Mouse (Mus musculus) lung, embryonic 15.5 days (tissue): ENCODE results near the gene Olfr1369-ps1. TPM values are rescaled to one million over a fixed set of nuclear protein-coding genes. Genes with fewer than 3 reads are reported as not detected.
A peak's percentile ranks its signal among the peaks of the same experiment; 100 is the strongest.
"Not testable (repeated sequence)": the region's sequence is repeated elsewhere in the genome, so short reads cannot be mapped to it uniquely, and the experiment has no call there.

Experiments
- ATAC-seq: fragments of 200-750 bp; cut with Nextera tagmentation; 2 replicates; pipeline ENCODE4 v1.8.0; 2017; ENCODE audit warnings: moderate number of reproducible peaks, borderline replicate concordance; ENCODE audit not compliant: low FRiP score, low TSS enrichment; ENCODE audit errors: extremely low read depth
- H3K27ac ChIP-seq: fragments of 300-500 bp; sonication (generic); 2 replicates; pipeline ENCODE4 v1.5.1; 2015; ENCODE audit warnings: moderate library complexity, mild to moderate bottlenecking, inconsistent platforms
- H3K27me3 ChIP-seq: fragments of 300-500 bp; sonication (generic); 2 replicates; pipeline ENCODE4 v1.6.1; 2015; ENCODE audit warnings: inconsistent platforms
- H3K36me3 ChIP-seq: fragments of 300-500 bp; sonication (generic); 2 replicates; pipeline ENCODE4 v1.6.1; 2015; ENCODE audit warnings: inconsistent platforms
- H3K4me1 ChIP-seq: fragments of 300-500 bp; sonication (generic); 2 replicates; pipeline ENCODE4 v1.6.1; 2015; ENCODE audit warnings: inconsistent platforms
- H3K4me2 ChIP-seq: fragments of 300-500 bp; sonication (generic); 2 replicates; pipeline ENCODE4 v1.6.1; 2015; ENCODE audit warnings: inconsistent platforms, mild to moderate bottlenecking, moderate library complexity
- H3K4me3 ChIP-seq: fragments of 300-500 bp; sonication (generic); 2 replicates; pipeline ENCODE4 v1.5.1; 2015; ENCODE audit warnings: mild to moderate bottlenecking, inconsistent platforms
- H3K9ac ChIP-seq: fragments of 300-500 bp; sonication (generic); 2 replicates; pipeline ENCODE4 v1.6.1; 2015; ENCODE audit warnings: inconsistent platforms
- H3K9me3 ChIP-seq: fragments of 300-500 bp; sonication (generic); 2 replicates; pipeline ENCODE4 v1.6.1; 2016; ENCODE audit warnings: inconsistent platforms
- WGBS: fragments of 180-500 bp; shearing (Covaris S2); methylation state at CpG from one replicate; pipeline ENCODE4 v1.1.7; 2015; 5-methylcytosine and 5-hydroxymethylcytosine counted together
- polyA plus RNA-seq: library from polyadenylated mRNA; unstranded; fragments of >200 nt; fragmentation: Nextera tagmentation; extraction: Ambion mirVana; gene quantifications from 2 replicates; pipeline ENCODE4 v1.2.1, GENCODE M21; 2015

The Olfr1369-ps1 gene
- 0.08 TPM in 1 of 2 replicates, not detected in the other for polyA plus RNA-seq

GRCm38 (mm10) chr13:21111183-21111582 lies at the start of gene Olfr1369-ps1:
TSS of gene Olfr1369-ps1 (plus strand) at chr13:21111483.
- ATAC-seq, H3K4me1 ChIP-seq, H3K4me3 ChIP-seq, H3K4me2 ChIP-seq, H3K36me3 ChIP-seq, H3K27ac ChIP-seq, H3K27me3 ChIP-seq, H3K9me3 ChIP-seq, H3K9ac ChIP-seq: not testable (repeated sequence)
- 69% methylated on average over 3 of the region's 3 CpGs for WGBS

- Histone ChIP-seq H3K4me3 (no peak overlapping the region), H3K27ac (no peak overlapping the region), H3K4me1 (no peaks in the 10 kb centered on the region), H3K9ac (no peak overlapping the region), H3K9me3 (no peaks in the 10 kb centered on the region), H3K4me2 (no peak overlapping the region), H3K27me3 (no peaks in the 10 kb centered on the region), H3K36me3 (no peaks in the 10 kb centered on the region)
- 85% methylated on average over 2 of the region's 2 CpGs for WGBS
- ATAC-seq = no peak
These were observed 45.3 kb upstream of the Olfr1369-ps1 start for GRCm38 (mm10) chr13:21066021-21066420.

DNA sequence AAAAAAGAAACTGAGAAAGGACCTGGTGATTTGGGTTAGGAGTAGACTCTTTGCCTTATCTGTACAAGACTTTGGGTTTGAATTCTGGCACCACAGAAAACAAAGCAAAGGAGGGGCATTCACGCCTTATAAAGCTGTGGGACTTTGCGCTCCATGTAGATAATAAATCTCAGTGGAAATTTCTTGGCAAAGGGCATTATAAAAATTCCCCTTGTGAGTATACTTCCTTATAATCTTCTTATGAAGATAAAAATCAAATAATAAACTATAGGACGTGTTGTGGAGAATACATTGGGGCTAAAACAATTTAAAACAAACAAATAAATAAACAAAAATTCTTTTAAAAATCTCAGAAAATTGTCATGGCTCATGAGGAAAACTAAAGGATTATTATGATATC lies 36.4 kb upstream of the Olfr1369-ps1 start, which contains the start of gene Olfr1370:
Olfr1370 (minus strand) TSS at position 101 of the 400 bp plus-strand sequence.
- H3K9me3 ChIP-seq = no peaks in the 10 kb centered on the region
- H3K36me3 ChIP-seq = no peaks in the 10 kb centered on the region
- H3K27me3 ChIP-seq = no peaks in the 10 kb centered on the region
- WGBS = 64% methylated on average over 3 of the region's 3 CpGs
- H3K27ac ChIP-seq = no peak within 1 kb of the TSS
- no peaks in the 10 kb centered on the region for H3K4me1 ChIP-seq
- no peak for ATAC-seq
- H3K9ac ChIP-seq = no peak within 1 kb of the TSS
- H3K4me2 ChIP-seq = no peak within 1 kb of the TSS
- no peak within 1 kb of the TSS for H3K4me3 ChIP-seq

- no peak overlapping the region for H3K9ac ChIP-seq
- H3K36me3 ChIP-seq = no peaks in the 10 kb centered on the region
- H3K4me1 ChIP-seq = no peaks in the 10 kb centered on the region
- no peak overlapping the region for H3K4me2 ChIP-seq
- ATAC-seq = no peak
- no peaks in the 10 kb centered on the region for H3K27me3 ChIP-seq
- 71% methylated on average over 2 of the region's 2 CpGs for WGBS
- no peak overlapping the region for H3K4me3 ChIP-seq
- no peaks in the 10 kb centered on the region for H3K9me3 ChIP-seq
- no peak overlapping the region for H3K27ac ChIP-seq
These were observed 28.6 kb upstream of the Olfr1369-ps1 start for GRCm38 (mm10) chr13:21082686-21083085.

GRCm38 (mm10) chr13:21109759-21110158 lies 1.5 kb upstream of the Olfr1369-ps1 start:
- H3K4me1 ChIP-seq = no peaks in the 10 kb centered on the region
- no peak overlapping the region for H3K4me2 ChIP-seq
- H3K4me3 ChIP-seq = no peak overlapping the region
- H3K9ac ChIP-seq = no peak overlapping the region
- H3K36me3 ChIP-seq = no peaks in the 10 kb centered on the region
- WGBS = 92% methylated on average over 3 of the region's 3 CpGs
- H3K27ac ChIP-seq = no peak overlapping the region
- H3K9me3 ChIP-seq = no peaks in the 10 kb centered on the region
- ATAC-seq = no peak
- no peaks in the 10 kb centered on the region for H3K27me3 ChIP-seq

GRCm38 (mm10) chr13:21110441-21110840 lies 842 bp upstream of the Olfr1369-ps1 start:
- Histone ChIP-seq H3K27ac (no peak overlapping the region), H3K9ac (no peak overlapping the region), H3K9me3 (no peaks in the 10 kb centered on the region), H3K4me3 (no peak overlapping the region), H3K27me3 (no peaks in the 10 kb centered on the region), H3K4me2 (no peak overlapping the region), H3K4me1 (no peaks in the 10 kb centered on the region), H3K36me3 (no peaks in the 10 kb centered on the region)
- ATAC-seq = no peak
- WGBS = 86% methylated on average over 6 of the region's 6 CpGs

- no peak overlapping the region for H3K4me3 ChIP-seq
- no peaks in the 10 kb centered on the region for H3K4me1 ChIP-seq
- H3K36me3 ChIP-seq = no peaks in the 10 kb centered on the region
- WGBS = 67% methylated on average over 4 of the region's 4 CpGs
- ATAC-seq = no peak
- no peak overlapping the region for H3K4me2 ChIP-seq
- no peaks in the 10 kb centered on the region for H3K9me3 ChIP-seq
- no peak overlapping the region for H3K27ac ChIP-seq
- no peaks in the 10 kb centered on the region for H3K27me3 ChIP-seq
- H3K9ac ChIP-seq = no peak overlapping the region
These were observed 2.8 kb downstream of the Olfr1369-ps1 start for GRCm38 (mm10) chr13:21114121-21114520.

DNA sequence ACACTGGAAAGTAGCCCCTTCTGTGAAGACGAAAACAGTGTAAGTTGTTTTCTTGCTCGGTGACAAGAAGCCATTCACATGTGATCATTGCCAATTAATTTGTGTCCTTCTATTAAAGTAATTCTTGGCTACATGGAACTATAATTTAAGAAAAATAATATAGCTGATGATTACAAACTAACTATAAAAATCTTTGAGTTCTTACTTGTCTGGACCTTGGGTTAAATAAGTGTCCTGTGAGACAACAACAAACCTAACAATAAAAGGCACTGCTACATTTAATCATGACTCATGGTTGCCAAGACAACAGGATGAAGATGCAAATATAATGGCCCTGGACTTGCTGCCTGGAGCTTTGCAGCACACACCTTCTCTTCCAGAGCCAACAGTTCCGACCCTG lies 18.1 kb downstream of the Olfr1369-ps1 start, which contains the start of gene Olfr263:
Olfr263 (plus strand) TSS at position 301 of the 400 bp plus-strand sequence.
- 72% methylated on average over 3 of the region's 3 CpGs for WGBS
- H3K27ac ChIP-seq, H3K27me3 ChIP-seq: not testable (repeated sequence)

GRCm38 (mm10) chr13:21142421-21142820 lies 31.1 kb downstream of the Olfr1369-ps1 start:
- no peak overlapping the region for H3K9ac ChIP-seq
- H3K27me3 ChIP-seq = no peaks in the 10 kb centered on the region
- H3K4me3 ChIP-seq = no peak overlapping the region
- 30% methylated on average over 8 of the region's 8 CpGs for WGBS
- H3K9me3 ChIP-seq = no peaks in the 10 kb centered on the region
- no peaks in the 10 kb centered on the region for H3K4me1 ChIP-seq
- no peak overlapping the region for H3K4me2 ChIP-seq
- ATAC-seq = no peak
- H3K36me3 ChIP-seq = no peaks in the 10 kb centered on the region
- no peak overlapping the region for H3K27ac ChIP-seq

More for the DNA sequence above, 18.1 kb downstream of the Olfr1369-ps1 start, which contains the start of gene Olfr263:
- H3K4me2 ChIP-seq, H3K4me1 ChIP-seq, H3K36me3 ChIP-seq, ATAC-seq, H3K9ac ChIP-seq, H3K4me3 ChIP-seq, H3K9me3 ChIP-seq: not testable (repeated sequence)

DNA sequence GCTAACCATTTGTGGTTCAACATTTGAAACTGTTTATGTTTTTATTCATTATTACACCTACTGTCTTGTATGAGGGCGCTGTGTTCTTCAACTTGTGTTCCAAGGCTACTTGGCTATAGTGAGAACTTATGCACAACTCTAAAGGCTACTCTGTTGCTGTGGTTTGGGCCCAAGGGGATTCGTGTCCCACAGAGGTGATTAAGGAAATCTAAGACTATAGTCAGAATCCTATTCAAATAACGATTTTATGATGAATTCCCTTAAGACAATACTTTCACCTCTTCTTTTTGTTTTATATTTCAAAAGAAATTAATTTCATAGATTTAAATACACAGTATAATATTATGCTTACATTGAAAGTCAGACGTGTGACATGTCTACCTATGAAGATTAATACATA lies 34.5 kb downstream of the Olfr1369-ps1 start, which contains the start of gene Olfr1368:
Olfr1368 (minus strand) TSS at position 101 of the 400 bp plus-strand sequence.
- WGBS = 68% methylated on average over 4 of the region's 4 CpGs
- H3K4me1 ChIP-seq = no peaks in the 10 kb centered on the region
- no peaks in the 10 kb centered on the region for H3K9me3 ChIP-seq
- no peaks in the 10 kb centered on the region for H3K36me3 ChIP-seq
- H3K4me3 ChIP-seq = no peak within 1 kb of the TSS
- no peak within 1 kb of the TSS for H3K9ac ChIP-seq
- no peak within 1 kb of the TSS for H3K4me2 ChIP-seq
- ATAC-seq = no peak
- H3K27me3 ChIP-seq = no peaks in the 10 kb centered on the region
- H3K27ac ChIP-seq = no peak within 1 kb of the TSS

DNA sequence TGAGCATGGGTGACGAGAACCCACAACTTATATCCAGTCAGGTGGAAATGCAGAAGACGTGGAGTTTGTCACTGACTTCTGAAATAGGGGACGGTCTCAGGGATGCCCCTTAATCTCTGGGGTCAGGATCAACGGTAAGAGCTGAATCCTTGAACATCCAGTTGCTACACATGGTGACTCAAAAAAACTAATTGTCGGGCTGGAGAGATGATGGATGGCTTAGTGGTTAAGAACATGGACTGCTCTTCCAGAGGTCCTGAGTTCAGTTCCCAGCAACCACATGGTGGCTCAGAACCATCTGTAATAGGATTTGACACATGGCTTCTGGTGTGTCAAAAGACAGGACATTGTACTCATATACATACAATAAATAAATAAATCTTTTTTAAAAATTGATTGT lies 44.6 kb downstream of the Olfr1369-ps1 start:
- no peaks in the 10 kb centered on the region for H3K27me3 ChIP-seq
- no peaks in the 10 kb centered on the region for H3K4me1 ChIP-seq
- WGBS = 75% methylated on average over 5 of the region's 5 CpGs
- H3K36me3 ChIP-seq = no peaks in the 10 kb centered on the region
- ATAC-seq = no peak
- no peak overlapping the region for H3K4me3 ChIP-seq
- no peak overlapping the region for H3K4me2 ChIP-seq
- H3K9me3 ChIP-seq = no peaks in the 10 kb centered on the region
- no peak overlapping the region for H3K27ac ChIP-seq
- H3K9ac ChIP-seq = no peak overlapping the region

- 8% methylated on average over 9 of the region's 9 CpGs for WGBS
- Histone ChIP-seq H3K27me3 (no peaks in the 10 kb centered on the region), H3K9ac (no peak overlapping the region), H3K9me3 (no peaks in the 10 kb centered on the region), H3K4me2 (peak overlapping the region; percentile 97), H3K4me1 (0 out of 2 replicates have a peak, but pooled peaks cover 4% of the 10 kb centered on the region), H3K4me3 (peak overlapping the region; percentile 59), H3K27ac (no peak overlapping the region), H3K36me3 (no peaks in the 10 kb centered on the region)
- no peak for ATAC-seq
These were observed 46.8 kb downstream of the Olfr1369-ps1 start for GRCm38 (mm10) chr13:21158071-21158470.
